Mouse (Mus musculus): ENCODE measurements at regions not wholly inside any gene's neighbourhood (a gene's known extent, or its start where the extent isn't known, plus 50 kb on each side); places are given as distances from the start of the nearest gene placed in this dataset.

- TF ChIP-seq CTCF (IDR thresholded peaks at IDR 0.05; ENCODE audit: extremely low read depth, insufficient read depth, insufficient read length, insufficient replicate concordance) (no peak), POLR2A (IDR thresholded peaks at IDR 0.05; ENCODE audit: low read depth, low read length) (no peak)
Observed at GRCm38 (mm10) chr14:78383256-78383709, 75.4 kb upstream of the Tnfsf11 start.
